Mouse (Mus musculus): ENCODE measurements around the gene Cct6b.

Gene Cct6b

GRCm38 (mm10) chr11:82763742-82764437, at the start of gene Cct6b, which contains the start of gene Zfp830:
Gene Cct6b (minus strand): TSS chr11:82764321.
Gene Zfp830 (plus strand): TSS chr11:82764345.
- peak; percentile 96 for DNase-seq

- peak; percentile 10 to 21 for DNase-seq
Observed at GRCm38 (mm10) chr11:82808485-82808884, 44.4 kb upstream of the Cct6b start.

GRCm38 (mm10) chr11:82807370-82807769, 43.2 kb upstream of the Cct6b start:
- no peak for DNase-seq

- DNase-seq = no peak
Observed at GRCm38 (mm10) chr11:82806656-82807055, 42.5 kb upstream of the Cct6b start.

- no peak for DNase-seq
Observed at GRCm38 (mm10) chr11:82783453-82783852, 19.3 kb upstream of the Cct6b start.

- DNase-seq = no peak
Observed at GRCm38 (mm10) chr11:82782197-82782596, 18.1 kb upstream of the Cct6b start.

- peak; percentile 97 for DNase-seq
Observed at GRCm38 (mm10) chr11:82780983-82781903, 17.1 kb upstream of the Cct6b start, which contains the start of gene Lig3. Gene Lig3 (plus strand): TSS chr11:82781108.

GRCm38 (mm10) chr11:82780134-82780533, 16.0 kb upstream of the Cct6b start:
- DNase-seq = no peak

- no peak for DNase-seq
Observed at GRCm38 (mm10) chr11:82764438-82764924, 360 bp upstream of the Cct6b start.

GRCm38 (mm10) chr11:82763261-82763660, 860 bp downstream of the Cct6b start:
- DNase-seq = no peak

GRCm38 (mm10) chr11:82762286-82762829, 1.8 kb downstream of the Cct6b start:
- DNase-seq = no peak

GRCm38 (mm10) chr11:82755919-82756318, 8.2 kb downstream of the Cct6b start:
- DNase-seq = no peak

GRCm38 (mm10) chr11:82752349-82753115, 11.6 kb downstream of the Cct6b start:
- no peak for DNase-seq

- DNase-seq = no peak
Observed at GRCm38 (mm10) chr11:82746857-82747366, 17.2 kb downstream of the Cct6b start.

GRCm38 (mm10) chr11:82746138-82746537, 18.0 kb downstream of the Cct6b start:
- peak; percentile 11 to 38 for DNase-seq

- no peak for DNase-seq
Observed at GRCm38 (mm10) chr11:82739006-82739405, 25.1 kb downstream of the Cct6b start.

GRCm38 (mm10) chr11:82734227-82734626, 29.9 kb downstream of the Cct6b start:
- no peak for DNase-seq

- peak in 1 of 2 experiments; percentile 10 for DNase-seq
Observed at GRCm38 (mm10) chr11:82726862-82727261, 37.3 kb downstream of the Cct6b start.

GRCm38 (mm10) chr11:82719294-82719693, 44.8 kb downstream of the Cct6b start:
- DNase-seq = no peak

GRCm38 (mm10) chr11:82712681-82713080, 51.4 kb downstream of the Cct6b start:
- peak in 1 of 2 experiments; percentile 34 for DNase-seq

GRCm38 (mm10) chr11:82708934-82709333, 55.2 kb downstream of the Cct6b start:
- DNase-seq = no peak

- no peak for DNase-seq
Observed at GRCm38 (mm10) chr11:82705082-82705481, 59.0 kb downstream of the Cct6b start.
